Comparison of ENCODE assay signal across 7 mouse cellular contexts in the genomic region with DNA sequence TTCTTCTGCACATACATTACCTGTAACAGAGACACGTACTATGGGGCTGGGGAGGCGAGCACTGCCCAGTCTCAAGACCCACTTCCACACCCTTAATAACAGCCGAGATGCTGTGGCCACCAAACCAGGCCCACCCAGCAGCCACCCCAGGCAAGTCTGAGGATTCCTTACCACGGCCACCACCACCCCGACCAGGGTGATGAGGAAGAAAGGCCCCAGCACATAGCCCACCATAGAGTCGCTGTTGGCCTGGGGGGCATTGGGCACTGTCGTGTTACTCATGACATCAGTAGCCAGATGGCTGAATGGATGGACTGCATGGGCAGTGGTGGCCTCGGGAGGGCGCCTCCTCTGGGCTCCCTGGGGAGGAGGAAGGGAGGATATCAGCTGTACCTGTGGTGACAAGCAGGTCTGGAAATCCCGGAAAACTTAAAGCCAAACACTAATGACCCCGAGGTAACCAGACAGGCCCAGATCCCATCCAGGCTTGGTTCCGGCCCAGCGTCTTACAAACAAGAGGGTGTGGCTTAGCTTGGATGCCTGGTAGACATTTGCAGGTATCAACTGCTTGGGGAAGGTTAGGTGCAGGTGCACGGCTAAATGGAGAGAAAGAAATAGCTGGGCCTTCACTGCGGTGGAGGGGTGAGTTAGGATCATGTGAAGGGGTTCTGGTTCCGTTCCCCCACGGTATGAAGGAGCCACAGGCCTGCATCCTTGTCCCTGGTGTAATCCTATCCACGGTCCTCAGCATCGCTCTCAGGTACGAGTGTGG. TPM values are rescaled to one million over a fixed set of nuclear protein-coding genes. Genes with fewer than 3 reads are reported as not detected.
A peak's percentile ranks its signal among the peaks of the same experiment; 100 is the strongest.
DNase-seq lines count a peak whose midpoint lies in the region; ATAC-seq and TF ChIP-seq lines count a peak whose summit lies in the region.

No protein-coding gene starts in this region.

- ATAC-seq in hindbrain, embryonic 12.5 days (ENCODE audit: low FRiP score) = no peak
- ATAC-seq in liver, embryonic 16.5 days (ENCODE audit: low read depth) = no peak
- no peak for ATAC-seq in stomach, postnatal 0 days (ENCODE audit: low FRiP score, low TSS enrichment)

- no peak for TF ChIP-seq POLR2A in testis, adult 2 months (IDR thresholded peaks at IDR 0.05; ENCODE audit: control insufficient read depth, low read depth, low read length)

- H3K4me2 ChIP-seq in hindbrain, embryonic 12.5 days (replicated peaks) = peak overlapping the region; percentile 90
- peak overlapping the region; percentile 95 for H3K4me2 ChIP-seq in liver, embryonic 16.5 days (ENCODE audit: low read depth, low read length)
- H3K4me2 ChIP-seq in stomach, postnatal 0 days (replicated peaks; ENCODE audit: low read depth) = peak overlapping the region; percentile 98

- WGBS in hindbrain, embryonic 12.5 days = 9% methylated on average over 20 of the region's 20 CpGs
- WGBS in liver, embryonic 16.5 days (ENCODE audit: insufficient replicate concordance) = 7% methylated on average over 20 of the region's 20 CpGs
- WGBS in stomach, postnatal 0 days = 26% methylated on average over 20 of the region's 20 CpGs

- H3K4me3 ChIP-seq in testis, adult 2 months (ENCODE audit: control insufficient read depth, low read depth, low read length) = peak overlapping the region; percentile 81
- peak overlapping the region; percentile 60 for H3K4me3 ChIP-seq in hindbrain, embryonic 12.5 days
- peak overlapping the region; percentile 72 for H3K4me3 ChIP-seq in liver, embryonic 16.5 days (ENCODE audit: low read depth, low read length)
- peak overlapping the region; percentile 63 for H3K4me3 ChIP-seq in stomach, postnatal 0 days (ENCODE audit: low read depth, low read length)

- no peaks in the 10 kb centered on the region for H3K27me3 ChIP-seq in testis, adult 2 months (ENCODE audit: control insufficient read depth, insufficient read depth, low read length)
- no peaks in the 10 kb centered on the region for H3K27me3 ChIP-seq in hindbrain, embryonic 12.5 days
- H3K27me3 ChIP-seq in liver, embryonic 16.5 days (ENCODE audit: control insufficient read depth, insufficient read depth, low read depth, low read length) = no peaks in the 10 kb centered on the region
- H3K27me3 ChIP-seq in stomach, postnatal 0 days (ENCODE audit: control insufficient read depth, insufficient read depth, low read length) = no peaks in the 10 kb centered on the region

- TF ChIP-seq CTCF in testis, adult 2 months (IDR thresholded peaks at IDR 0.05; ENCODE audit: control insufficient read depth, insufficient read depth, insufficient replicate concordance, low read depth, low read length) = no peak
- peak; percentile 60 for TF ChIP-seq CTCF in stomach, postnatal 0 days (IDR thresholded peaks at IDR 0.05; ENCODE audit: low read depth)

- peak overlapping the region; percentile 67 for H3K9ac ChIP-seq in hindbrain, embryonic 12.5 days
- H3K9ac ChIP-seq in liver, embryonic 16.5 days (ENCODE audit: low read depth, low read length) = peak overlapping the region; percentile 77
- H3K9ac ChIP-seq in stomach, postnatal 0 days (ENCODE audit: low read length) = peak overlapping the region; percentile 76

- H3K4me1 ChIP-seq in testis, adult 2 months (ENCODE audit: control insufficient read depth, insufficient read depth, low read length) = peaks cover 29% of the 10 kb centered on the region
- H3K4me1 ChIP-seq in hindbrain, embryonic 12.5 days = peaks cover 28% of the 10 kb centered on the region
- peaks cover 42% of the 10 kb centered on the region for H3K4me1 ChIP-seq in liver, embryonic 16.5 days (ENCODE audit: control insufficient read depth, low read depth, low read length)
- H3K4me1 ChIP-seq in stomach, postnatal 0 days (replicated peaks; ENCODE audit: control insufficient read depth, insufficient read depth) = 0 out of 2 replicates have a peak, but pooled peaks cover 3% of the 10 kb centered on the region

- H3K27ac ChIP-seq in testis, adult 2 months (ENCODE audit: control insufficient read depth, insufficient read depth, low read depth, low read length) = peak overlapping the region; percentile 5; the same call in 1 of the 2 replicates
- peak overlapping the region; percentile 62; the same call in 1 of the 2 replicates for H3K27ac ChIP-seq in hindbrain, embryonic 12.5 days
- H3K27ac ChIP-seq in liver, embryonic 16.5 days (ENCODE audit: low read length) = peak overlapping the region; percentile 62; the same call in 1 of the 2 replicates
- peak overlapping the region; percentile 80 for H3K27ac ChIP-seq in stomach, postnatal 0 days (replicated peaks)

- H3K9me3 ChIP-seq in hindbrain, embryonic 12.5 days (replicated peaks) = no peaks in the 10 kb centered on the region
- H3K9me3 ChIP-seq in liver, embryonic 16.5 days (replicated peaks; ENCODE audit: control insufficient read depth, low read length) = no peaks in the 10 kb centered on the region
- H3K9me3 ChIP-seq in stomach, postnatal 0 days (ENCODE audit: control insufficient read depth, low read length) = no peaks in the 10 kb centered on the region

- TF ChIP-seq EP300 in stomach, postnatal 0 days (optimal IDR thresholded peaks at IDR 0.05) = no peak

- no peaks in the 10 kb centered on the region; the same call in 1 of the 2 replicates for H3K36me3 ChIP-seq in testis, adult 2 months (ENCODE audit: control insufficient read depth, insufficient read depth, low read length)
- H3K36me3 ChIP-seq in hindbrain, embryonic 12.5 days = peaks cover 12% of the 10 kb centered on the region; the same call in 1 of the 2 replicates
- H3K36me3 ChIP-seq in liver, embryonic 16.5 days (ENCODE audit: control insufficient read depth, insufficient read depth) = peaks cover 4% of the 10 kb centered on the region; the same call in 1 of the 2 replicates
- H3K36me3 ChIP-seq in stomach, postnatal 0 days (ENCODE audit: control insufficient read depth, insufficient read depth, low read length) = no peaks in the 10 kb centered on the region

- no peak for DNase-seq in testis, postnatal 10 days (ENCODE audit: low spot score)
- DNase-seq in cerebellum, adult 9-10 months = peak; percentile 78
- peak; percentile 62 for DNase-seq in stomach, postnatal 0 days (ENCODE audit: low spot score)
- no peak for DNase-seq in adrenal gland, postnatal 36 days

RNA-seq across cellular contexts. Expression of gene AI413582, which starts 1.0 kb away (rescaled TPM):
- 20.7 and 24.5 TPM in 2 replicates for polyA plus RNA-seq in testis, adult 2 months (2012; rRNA removed)
- 19.8 and 21.9 TPM in 2 replicates for polyA plus RNA-seq in hindbrain, embryonic 12.5 days (2016; fragmentation: Nextera tagmentation; extraction: Ambion mirVana)
- 10.5 and 10.7 TPM in 2 replicates for polyA plus RNA-seq in liver, embryonic 16.5 days (2015; fragmentation: Nextera tagmentation; extraction: Ambion mirVana)
- 37.1 and 37.7 TPM in 2 replicates for polyA plus RNA-seq in stomach, postnatal 0 days (2015; fragmentation: Nextera tagmentation; extraction: Ambion mirVana)
- total RNA-seq in adrenal gland, postnatal 36 days (2021) = 10 to 100 TPM; 20.0 to 22.9 TPM

RNA-seq across cellular contexts. Expression of gene Hmga1, which starts 8.3 kb away (rescaled TPM):
- polyA plus RNA-seq in testis, adult 2 months (2012; rRNA removed) = 64.3 and 68.4 TPM in 2 replicates
- 161 and 162 TPM in 2 replicates for polyA plus RNA-seq in hindbrain, embryonic 12.5 days (2016; fragmentation: Nextera tagmentation; extraction: Ambion mirVana)
- 98.3 and 104 TPM in 2 replicates for polyA plus RNA-seq in liver, embryonic 16.5 days (2015; fragmentation: Nextera tagmentation; extraction: Ambion mirVana)
- 71.1 and 78.4 TPM in 2 replicates for polyA plus RNA-seq in stomach, postnatal 0 days (2015; fragmentation: Nextera tagmentation; extraction: Ambion mirVana)
- total RNA-seq in adrenal gland, postnatal 36 days (2021) = 10 to 100 TPM; 16.1 to 19.4 TPM

RNA-seq across cellular contexts. Expression of gene Grm4, which starts 43.4 kb away (rescaled TPM):
- 0.70 and 0.81 TPM in 2 replicates for polyA plus RNA-seq in testis, adult 2 months (2012; rRNA removed)
- polyA plus RNA-seq in hindbrain, embryonic 12.5 days (2016; fragmentation: Nextera tagmentation; extraction: Ambion mirVana) = 3.7 and 4.2 TPM in 2 replicates
- polyA plus RNA-seq in liver, embryonic 16.5 days (2015; fragmentation: Nextera tagmentation; extraction: Ambion mirVana) = not detected in 2 replicates
- 0.16 TPM in 2 replicates for polyA plus RNA-seq in stomach, postnatal 0 days (2015; fragmentation: Nextera tagmentation; extraction: Ambion mirVana)
- total RNA-seq in adrenal gland, postnatal 36 days (2021) = 10 to 100 TPM in 1 of 2 experiments, 1 to 10 TPM in 1; 3.4 to 12.2 TPM

RNA-seq across cellular contexts. Expression of gene Nudt3, which starts 58.7 kb away (rescaled TPM):
- 59.8 and 68.1 TPM in 2 replicates for polyA plus RNA-seq in testis, adult 2 months (2012; rRNA removed)
- polyA plus RNA-seq in hindbrain, embryonic 12.5 days (2016; fragmentation: Nextera tagmentation; extraction: Ambion mirVana) = 199 and 204 TPM in 2 replicates
- 19.2 and 20.5 TPM in 2 replicates for polyA plus RNA-seq in liver, embryonic 16.5 days (2015; fragmentation: Nextera tagmentation; extraction: Ambion mirVana)
- polyA plus RNA-seq in stomach, postnatal 0 days (2015; fragmentation: Nextera tagmentation; extraction: Ambion mirVana) = 40.6 and 43.9 TPM in 2 replicates
- total RNA-seq in adrenal gland, postnatal 36 days (2021) = 100 to 1,000 TPM; 191 to 211 TPM

Comparison
In these comparisons a context has a peak if more than half of its experiments do, and no peak if none do; other contexts are left out.
1. H3K27ac ChIP-seq: peak in every context shown above with its lines; median percentile 80 in stomach, postnatal 0 days; 62 in hindbrain, embryonic 12.5 days; 62 in liver, embryonic 16.5 days; 5 in testis, adult 2 months.
2. DNase-seq: peak in cerebellum, adult 9-10 months (single experiment) and stomach, postnatal 0 days (single experiment); none in testis, postnatal 10 days (single experiment) and adrenal gland, postnatal 36 days (0 of 2).
3. Peak in every context shown above with its lines, with median percentiles within 50 percentile points of each other: H3K4me3 ChIP-seq, H3K4me2 ChIP-seq and H3K9ac ChIP-seq.